Mouse (Mus musculus) adrenal gland, postnatal 10 days (tissue): ENCODE results near the gene Hap1. TPM values are rescaled to one million over a fixed set of nuclear protein-coding genes. Genes with fewer than 3 reads are reported as not detected.

Source experiments
- DNase-seq: peaks from one replicate; pipeline ENCODE4 v3.0.0; 2021; ENCODE audit warnings: mixed read lengths
- long read RNA-seq, 2 experiments: library from polyadenylated mRNA; stranded (forward); transcript quantifications; one replicate each; pipeline ENCODE4 v2.0.0; 2021
- total RNA-seq, 2 experiments: library from RNA; stranded (reverse); gene quantifications; 2 replicates each; pipeline ENCODE4 v1.2.3; 2021

Hap1 gene
- total RNA-seq, result 10 to 100 TPM; 42.8 to 54.2 TPM
- long read RNA-seq, experiment 1, partial matches to known transcripts, result 3 of 44 reads
- long read RNA-seq, experiment 1, other reads (novel, unspliced or antisense), result 39 of 44 reads
- long read RNA-seq, experiment 2, partial matches to known transcripts, result 3 of 48 reads
- long read RNA-seq, experiment 2, other reads (novel, unspliced or antisense), result 44 of 48 reads

- peak; percentile 85 for DNase-seq
Observed at GRCm38 (mm10) chr11:100355972-100356818, at the start of gene Hap1. Gene Hap1 (minus strand): TSS chr11:100356128.

- no peak for DNase-seq
Observed at GRCm38 (mm10) chr11:100404456-100405074, 48.6 kb upstream of the Hap1 start.

- peak; percentile 31 for DNase-seq
Observed at GRCm38 (mm10) chr11:100403445-100404134, 47.7 kb upstream of the Hap1 start.

- DNase-seq, result no peak
Observed at GRCm38 (mm10) chr11:100402682-100403081, 46.8 kb upstream of the Hap1 start.

- DNase-seq, result no peak
Observed at GRCm38 (mm10) chr11:100402240-100402639, 46.3 kb upstream of the Hap1 start.

- DNase-seq, result no peak
Observed at GRCm38 (mm10) chr11:100400842-100401241, 44.9 kb upstream of the Hap1 start.

GRCm38 (mm10) chr11:100399727-100400538, 44.0 kb upstream of the Hap1 start:
- DNase-seq, result no peak

- DNase-seq, result no peak
Observed at GRCm38 (mm10) chr11:100399320-100399719, 43.4 kb upstream of the Hap1 start.

- no peak for DNase-seq
Observed at GRCm38 (mm10) chr11:100398517-100398916, 42.6 kb upstream of the Hap1 start.

- DNase-seq, result peak; percentile 99
Observed at GRCm38 (mm10) chr11:100397600-100398389, 41.9 kb upstream of the Hap1 start, which contains the start of gene Jup. Gene Jup (minus strand): TSS chr11:100397763.

- no peak for DNase-seq
Observed at GRCm38 (mm10) chr11:100396886-100397599, 41.1 kb upstream of the Hap1 start.

GRCm38 (mm10) chr11:100395861-100396631, 40.1 kb upstream of the Hap1 start:
- peak; percentile 51 for DNase-seq

- peak; percentile 84 for DNase-seq
Observed at GRCm38 (mm10) chr11:100395200-100395599, 39.3 kb upstream of the Hap1 start.

- DNase-seq, result no peak
Observed at GRCm38 (mm10) chr11:100394353-100395074, 38.6 kb upstream of the Hap1 start.

GRCm38 (mm10) chr11:100393733-100394132, 37.8 kb upstream of the Hap1 start:
- no peak for DNase-seq

GRCm38 (mm10) chr11:100392958-100393357, 37.0 kb upstream of the Hap1 start:
- DNase-seq, result no peak

- DNase-seq, result no peak
Observed at GRCm38 (mm10) chr11:100391884-100392345, 36.0 kb upstream of the Hap1 start.
